Comparison of ENCODE assay signal across 18 mouse cellular contexts in genomic region chr13:32370751-32371150, GRCm38 (mm10). TPM values are rescaled to one million over a fixed set of nuclear protein-coding genes. Genes with fewer than 3 reads are reported as not detected.
DNase-seq lines count a peak whose midpoint lies in the region.
"Had no signal": no experiment of that assay in that cellular context is flagged by ENCODE, and none has a peak within 500 bp of the region (broad histone marks: within the 10 kb centered on the region; RNA-seq: fewer than 3 reads in every experiment).

No protein-coding gene starts in this region.

- 89% methylated on average over 7 of the region's 7 CpGs for WGBS in hindbrain, embryonic 10.5 days

- H3K27ac ChIP-seq in hindbrain, embryonic 10.5 days, result no peak overlapping the region
- H3K27ac ChIP-seq: embryonic facial prominence, embryonic 13.5 days; forebrain, embryonic 12.5 days; hindbrain, embryonic 15.5 days; kidney, postnatal 0 days; left cerebral cortex, adult 2 months; limb, embryonic 12.5 days; liver, embryonic 14.5 days; midbrain, embryonic 15.5 days had no signal

- H3K4me3 ChIP-seq in hindbrain, embryonic 10.5 days, result no peak overlapping the region
- H3K4me3 ChIP-seq: embryonic facial prominence, embryonic 13.5 days; forebrain, embryonic 12.5 days; hindbrain, embryonic 15.5 days; left cerebral cortex, adult 2 months; limb, embryonic 12.5 days; midbrain, embryonic 15.5 days had no signal

- peak; percentile 30 for DNase-seq in gastrocnemius, adult 18-20 months (ENCODE audit: low spot score)
- DNase-seq in gastrocnemius, postnatal 10 days, result no peak
- DNase-seq in right cerebral cortex, adult 2 months (ENCODE audit: low spot score in 2 of 2), result peak; percentile 1 to 2
- DNase-seq in right cerebral cortex, postnatal 4 days, result no peak
- peak; percentile 33 for DNase-seq in brain, adult 2 months (ENCODE audit: low read depth, low spot score)
- no peak for DNase-seq in hindbrain, embryonic 10.5 days (ENCODE audit: low spot score)
- no peak for DNase-seq in kidney, postnatal 10 days
- DNase-seq: cerebellum, adult 9-10 months; heart, postnatal 14 days; kidney, adult 11 months had no signal

- H3K9me3 ChIP-seq in hindbrain, embryonic 10.5 days, result no peaks in the 10 kb centered on the region
- H3K9me3 ChIP-seq: embryonic facial prominence, embryonic 13.5 days; forebrain, embryonic 12.5 days; hindbrain, embryonic 15.5 days; midbrain, embryonic 15.5 days had no signal

- no peaks in the 10 kb centered on the region for H3K36me3 ChIP-seq in hindbrain, embryonic 10.5 days
- H3K36me3 ChIP-seq: embryonic facial prominence, embryonic 13.5 days; forebrain, embryonic 12.5 days; hindbrain, embryonic 15.5 days; limb, embryonic 12.5 days; midbrain, embryonic 15.5 days had no signal

- H3K27me3 ChIP-seq in hindbrain, embryonic 10.5 days (ENCODE audit: insufficient read depth, poor library complexity, severe bottlenecking), result no peaks in the 10 kb centered on the region
- H3K27me3 ChIP-seq: embryonic facial prominence, embryonic 13.5 days; forebrain, embryonic 12.5 days; hindbrain, embryonic 15.5 days; limb, embryonic 12.5 days; midbrain, embryonic 15.5 days had no signal

- no peaks in the 10 kb centered on the region for H3K4me1 ChIP-seq in hindbrain, embryonic 10.5 days (replicated peaks)
- H3K4me1 ChIP-seq: embryonic facial prominence, embryonic 13.5 days; forebrain, embryonic 12.5 days; hindbrain, embryonic 15.5 days; limb, embryonic 12.5 days; midbrain, embryonic 15.5 days had no signal

RNA-seq across cellular contexts. Expression of gene Gmds, which starts 32.2 kb away (rescaled TPM):
- 1 to 10 TPM; 1.5 to 2.1 TPM for total RNA-seq in gastrocnemius, adult 18-20 months (2021)
- total RNA-seq in gastrocnemius, postnatal 10 days (2021), result 1 to 10 TPM; 5.2 to 6.6 TPM
- 29.2 and 29.3 TPM in 2 replicates for polyA plus RNA-seq in hindbrain, embryonic 10.5 days (2016; fragmentation: Nextera tagmentation; extraction: Ambion mirVana)

Comparison
In these comparisons a context has a peak if more than half of its experiments do, and no peak if none do; other contexts are left out.
1. DNase-seq: peak in gastrocnemius, adult 18-20 months (single experiment), right cerebral cortex, adult 2 months (2 of 2) and brain, adult 2 months (single experiment); none in gastrocnemius, postnatal 10 days (single experiment), right cerebral cortex, postnatal 4 days (single experiment), hindbrain, embryonic 10.5 days (single experiment) and kidney, postnatal 10 days (single experiment).